Mouse (Mus musculus) liver, embryonic 15.5 days (tissue): ENCODE data around the gene Ctbs. TPM values are rescaled to one million over a fixed set of nuclear protein-coding genes. Genes with fewer than 3 reads are reported as not detected.
A peak's percentile ranks its signal among the peaks of the same experiment; 100 is the strongest.
"Not testable (repeated sequence)": the region's sequence is repeated elsewhere in the genome, so short reads cannot be mapped to it uniquely, and the experiment has no call there.

Source experiments
- ATAC-seq: fragments of 200-750 bp; cut with Nextera tagmentation; 2 replicates; pipeline ENCODE4 v1.8.0; 2017; ENCODE audit warnings: moderate number of reproducible peaks, mild to moderate bottlenecking, moderate library complexity; ENCODE audit not compliant: insufficient read depth
- H3K27ac ChIP-seq: fragments of 300-500 bp; sonication (generic); replicated peaks from 2 replicates; pipeline ENCODE4 v1.5.1; 2015; ENCODE audit warnings: mild to moderate bottlenecking, inconsistent platforms
- H3K27me3 ChIP-seq: fragments of 300-500 bp; sonication (generic); 2 replicates; pipeline ENCODE4 v1.6.1; 2015; ENCODE audit warnings: mild to moderate bottlenecking, inconsistent platforms
- H3K36me3 ChIP-seq: fragments of 300-500 bp; sonication (generic); replicated peaks from 2 replicates; pipeline ENCODE4 v1.6.1; 2015; ENCODE audit warnings: moderate library complexity, mild to moderate bottlenecking, inconsistent platforms
- H3K4me1 ChIP-seq: fragments of 300-500 bp; sonication (generic); replicated peaks from 2 replicates; pipeline ENCODE4 v1.6.1; 2015; ENCODE audit warnings: inconsistent platforms
- H3K4me2 ChIP-seq: fragments of 300-500 bp; sonication (generic); 2 replicates; pipeline ENCODE4 v1.6.1; 2015; ENCODE audit warnings: moderate library complexity, mild to moderate bottlenecking, inconsistent platforms
- H3K4me3 ChIP-seq: fragments of 300-500 bp; sonication (generic); replicated peaks from 2 replicates; pipeline ENCODE4 v1.5.1; 2015; ENCODE audit warnings: mild to moderate bottlenecking, inconsistent platforms
- H3K9ac ChIP-seq: fragments of 300-500 bp; sonication (generic); 2 replicates; pipeline ENCODE4 v1.6.1; 2015; ENCODE audit warnings: moderate library complexity, mild to moderate bottlenecking, inconsistent platforms
- H3K9me3 ChIP-seq: fragments of 300-500 bp; sonication (generic); replicated peaks from 2 replicates; pipeline ENCODE4 v1.6.1; 2016; ENCODE audit warnings: inconsistent platforms
- WGBS: fragments of 180-500 bp; shearing (Covaris S2); methylation state at CpG from one replicate; pipeline ENCODE4 v1.1.7; 2015; ENCODE audit warnings: mixed read lengths; ENCODE audit not compliant: insufficient replicate concordance; 5-methylcytosine and 5-hydroxymethylcytosine counted together
- polyA plus RNA-seq: library from polyadenylated mRNA; unstranded; fragments of >200 nt; fragmentation: Nextera tagmentation; extraction: Ambion mirVana; gene quantifications from 2 replicates; pipeline ENCODE4 v1.2.1, GENCODE M21; 2015

Ctbs gene
- polyA plus RNA-seq, 1 experiment from 2014 or later, result 5.4 TPM

- H3K27ac ChIP-seq, H3K27me3 ChIP-seq, H3K9ac ChIP-seq, H3K9me3 ChIP-seq, H3K4me3 ChIP-seq, H3K4me2 ChIP-seq: not testable (repeated sequence)
- peak; percentile 35 for ATAC-seq
- 80% methylated on average over 11 of the region's 11 CpGs for WGBS
- Histone ChIP-seq H3K4me1 (peaks cover 13% of the 10 kb centered on the region; the same call in 1 of the 2 replicates), H3K36me3 (peaks cover 100% of the 10 kb centered on the region)
Measured at GRCm38 (mm10) chr3:146433063-146433462, 16.5 kb upstream of the Ctbs start.

- no peak overlapping the region for H3K27ac ChIP-seq
- H3K9me3 ChIP-seq, result no peaks in the 10 kb centered on the region
- no peak overlapping the region for H3K4me3 ChIP-seq
- peaks cover 100% of the 10 kb centered on the region for H3K36me3 ChIP-seq
- H3K4me2 ChIP-seq, result no peak overlapping the region
- H3K27me3 ChIP-seq, result no peaks in the 10 kb centered on the region
- WGBS, result 85% methylated on average over 14 of the region's 14 CpGs
- ATAC-seq, result no peak
- peaks cover 13% of the 10 kb centered on the region; the same call in 1 of the 2 replicates for H3K4me1 ChIP-seq
- no peak overlapping the region for H3K9ac ChIP-seq
Measured at GRCm38 (mm10) chr3:146433681-146434350, 15.8 kb upstream of the Ctbs start.

GRCm38 (mm10) chr3:146434686-146435085 lies 14.9 kb upstream of the Ctbs start:
- H3K4me3 ChIP-seq, result no peak overlapping the region
- H3K4me2 ChIP-seq, result no peak overlapping the region
- no peak overlapping the region for H3K9ac ChIP-seq
- H3K4me1 ChIP-seq, result peaks cover 13% of the 10 kb centered on the region; the same call in 1 of the 2 replicates
- ATAC-seq, result no peak
- WGBS, result 90% methylated on average over 8 of the region's 8 CpGs
- peaks cover 99% of the 10 kb centered on the region for H3K36me3 ChIP-seq
- no peak overlapping the region for H3K27ac ChIP-seq
- H3K9me3 ChIP-seq, result no peaks in the 10 kb centered on the region
- H3K27me3 ChIP-seq, result no peaks in the 10 kb centered on the region

GRCm38 (mm10) chr3:146435533-146435932 lies 14.1 kb upstream of the Ctbs start:
- no peak overlapping the region for H3K9ac ChIP-seq
- ATAC-seq, result no peak
- H3K36me3 ChIP-seq, result peaks cover 99% of the 10 kb centered on the region
- no peaks in the 10 kb centered on the region for H3K9me3 ChIP-seq
- WGBS, result 89% methylated on average over 11 of the region's 11 CpGs
- H3K4me2 ChIP-seq, result no peak overlapping the region
- H3K4me3 ChIP-seq, result no peak overlapping the region
- H3K4me1 ChIP-seq, result peaks cover 13% of the 10 kb centered on the region; the same call in 1 of the 2 replicates
- H3K27me3 ChIP-seq, result no peaks in the 10 kb centered on the region
- H3K27ac ChIP-seq, result no peak overlapping the region

GRCm38 (mm10) chr3:146436114-146436513 lies 13.5 kb upstream of the Ctbs start:
- Histone ChIP-seq H3K9ac (no peak overlapping the region), H3K4me3 (no peak overlapping the region), H3K4me2 (no peak overlapping the region), H3K27me3 (no peaks in the 10 kb centered on the region), H3K4me1 (peaks cover 13% of the 10 kb centered on the region; the same call in 1 of the 2 replicates), H3K36me3 (peaks cover 98% of the 10 kb centered on the region), H3K27ac (no peak overlapping the region), H3K9me3 (no peaks in the 10 kb centered on the region)
- 92% methylated on average over 8 of the region's 8 CpGs for WGBS
- no peak for ATAC-seq

GRCm38 (mm10) chr3:146440011-146440410 lies 9.6 kb upstream of the Ctbs start:
- ATAC-seq, result no peak
- Histone ChIP-seq H3K4me1 (no peaks in the 10 kb centered on the region), H3K27ac (no peak overlapping the region), H3K36me3 (peaks cover 93% of the 10 kb centered on the region), H3K9me3 (no peaks in the 10 kb centered on the region), H3K4me3 (no peak overlapping the region), H3K9ac (no peak overlapping the region), H3K27me3 (no peaks in the 10 kb centered on the region), H3K4me2 (no peak overlapping the region)
- 88% methylated on average over 12 of the region's 12 CpGs for WGBS

GRCm38 (mm10) chr3:146440422-146440821 lies 9.2 kb upstream of the Ctbs start:
- WGBS, result 89% methylated on average over 7 of the region's 7 CpGs
- ATAC-seq, result no peak
- Histone ChIP-seq H3K4me2 (no peak overlapping the region), H3K4me1 (no peaks in the 10 kb centered on the region), H3K4me3 (no peak overlapping the region), H3K36me3 (peaks cover 93% of the 10 kb centered on the region), H3K9ac (no peak overlapping the region), H3K27ac (no peak overlapping the region), H3K9me3 (no peaks in the 10 kb centered on the region), H3K27me3 (no peaks in the 10 kb centered on the region)

- Histone ChIP-seq H3K4me2 (no peak overlapping the region), H3K4me1 (no peaks in the 10 kb centered on the region), H3K27me3 (no peaks in the 10 kb centered on the region), H3K9ac (no peak overlapping the region), H3K36me3 (peaks cover 82% of the 10 kb centered on the region), H3K9me3 (no peaks in the 10 kb centered on the region), H3K27ac (no peak overlapping the region), H3K4me3 (no peak overlapping the region)
- WGBS, result 87% methylated on average over 7 of the region's 7 CpGs
- ATAC-seq, result no peak
Measured at GRCm38 (mm10) chr3:146442484-146442883, 7.1 kb upstream of the Ctbs start.

GRCm38 (mm10) chr3:146442936-146443335 lies 6.7 kb upstream of the Ctbs start:
- ATAC-seq, result no peak
- no peak overlapping the region; the same call in 1 of the 2 replicates for H3K27ac ChIP-seq
- no peaks in the 10 kb centered on the region for H3K4me1 ChIP-seq
- no peak overlapping the region for H3K4me3 ChIP-seq
- no peaks in the 10 kb centered on the region for H3K9me3 ChIP-seq
- no peak overlapping the region for H3K4me2 ChIP-seq
- WGBS, result 91% methylated on average over 8 of the region's 8 CpGs
- no peak overlapping the region for H3K9ac ChIP-seq
- no peaks in the 10 kb centered on the region for H3K27me3 ChIP-seq
- H3K36me3 ChIP-seq, result peaks cover 77% of the 10 kb centered on the region

- Histone ChIP-seq H3K4me2 (no peak overlapping the region), H3K9ac (no peak overlapping the region), H3K4me1 (0 out of 2 replicates have a peak, but pooled peaks cover 4% of the 10 kb centered on the region), H3K27ac (no peak overlapping the region), H3K4me3 (no peak overlapping the region), H3K27me3 (no peaks in the 10 kb centered on the region), H3K9me3 (no peaks in the 10 kb centered on the region), H3K36me3 (peaks cover 73% of the 10 kb centered on the region)
- WGBS, result 77% methylated on average over 7 of the region's 7 CpGs
- peak; percentile 21; the same call in 1 of the 2 replicates for ATAC-seq
Measured at GRCm38 (mm10) chr3:146443380-146443779, 6.2 kb upstream of the Ctbs start.

GRCm38 (mm10) chr3:146444880-146445279 lies 4.7 kb upstream of the Ctbs start:
- Histone ChIP-seq H3K9me3 (no peaks in the 10 kb centered on the region), H3K36me3 (peaks cover 59% of the 10 kb centered on the region), H3K4me1 (peaks cover 13% of the 10 kb centered on the region), H3K4me2 (no peak overlapping the region), H3K27ac (no peak overlapping the region), H3K9ac (no peak overlapping the region), H3K4me3 (no peak overlapping the region), H3K27me3 (no peaks in the 10 kb centered on the region)
- WGBS, result 86% methylated on average over 7 of the region's 7 CpGs
- ATAC-seq, result no peak

- 86% methylated on average over 5 of the region's 5 CpGs for WGBS
- no peak for ATAC-seq
- no peak overlapping the region for H3K27ac ChIP-seq
Measured at GRCm38 (mm10) chr3:146447156-146447555, 2.4 kb upstream of the Ctbs start.

More at GRCm38 (mm10) chr3:146447156-146447555, 2.4 kb upstream of the Ctbs start:
- no peak overlapping the region for H3K4me2 ChIP-seq
- peaks cover 31% of the 10 kb centered on the region for H3K4me1 ChIP-seq
- peaks cover 37% of the 10 kb centered on the region for H3K36me3 ChIP-seq
- no peaks in the 10 kb centered on the region for H3K27me3 ChIP-seq
- no peak overlapping the region for H3K4me3 ChIP-seq
- no peaks in the 10 kb centered on the region for H3K9me3 ChIP-seq
- H3K9ac ChIP-seq, result no peak overlapping the region
